Mouse (Mus musculus): ENCODE data around the gene Plekha4. TPM values are rescaled to one million over a fixed set of nuclear protein-coding genes. Genes with fewer than 3 reads are reported as not detected.
"Not testable (repeated sequence)": the region's sequence is repeated elsewhere in the genome, so short reads cannot be mapped to it uniquely, and the experiment has no call there.

Plekha4 gene
- total and polyA plus RNA-seq, 3 experiments, result 0.12 to 0.65 TPM; not detected in 1

DNA sequence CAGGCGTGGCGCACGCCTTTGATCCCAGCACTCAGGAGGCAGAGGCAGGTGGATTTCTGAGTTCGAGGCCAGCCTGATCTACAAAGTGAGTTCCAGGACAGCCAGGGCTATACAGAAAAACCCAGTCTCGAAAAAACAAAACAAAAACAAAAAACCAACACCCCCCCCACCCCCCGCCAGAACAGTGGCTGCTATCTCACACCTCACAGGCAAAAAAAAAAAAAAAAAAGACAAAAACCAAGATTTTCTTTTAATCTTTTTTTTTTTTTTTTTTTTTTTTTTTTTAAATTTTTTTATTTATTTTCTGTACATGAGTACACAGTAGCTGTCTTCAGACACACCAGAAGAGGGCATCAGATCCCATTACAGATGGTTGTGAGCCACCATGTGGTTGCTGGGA, 1.0 kb downstream of the Plekha4 start:
- not testable (repeated sequence) for DNase-seq (ENCODE audit: low read depth, low spot score); H3K9me3 ChIP-seq (replicated peaks; ENCODE audit: insufficient read depth, low read length); H3K27me3 ChIP-seq (ENCODE audit: control insufficient read depth in 1 of 2, insufficient read depth in 2 of 2, low read length in 2 of 2)
- TF ChIP-seq ZNF384 (IDR thresholded peaks at IDR 0.05; ENCODE audit: low read depth, low read length), result peak; percentile 56; the same call in 1 of the 2 replicates
- TF ChIP-seq TBP (IDR thresholded peaks at IDR 0.05; ENCODE audit: low read depth, low read length), result peak; percentile 66
- Histone ChIP-seq H3K4me1 (ENCODE audit: control insufficient read depth in 1 of 2, insufficient read depth in 2 of 2, low read length in 2 of 2) (peaks cover 0 to 23% of the 10 kb centered on the region in 2 experiments; a peak in 3 of 4 replicates), H3K27ac (ENCODE audit: control insufficient read depth, low read depth, low read length) (peak overlapping the region; percentile 95), H3K4me3 (ENCODE audit: control insufficient read depth in 1 of 2, insufficient read depth in 1 of 2, low read depth in 2 of 2, low read length in 2 of 2) (peak overlapping the region; percentile 59 to 95; a peak in 3 of 4 replicates), H3K79me2 (ENCODE audit: control insufficient read depth, insufficient read depth, low read length, poor library complexity) (peaks cover 27% of the 10 kb centered on the region), H3K9ac (ENCODE audit: control insufficient read depth, low read depth, low read length, poor library complexity, severe bottlenecking) (peak overlapping the region; percentile 63), H3K36me3 (ENCODE audit: control insufficient read depth in 1 of 2, insufficient read depth in 2 of 2, low read length in 2 of 2) (peaks cover 0 to 29% of the 10 kb centered on the region in 2 experiments; a peak in 2 of 4 replicates)

DNA sequence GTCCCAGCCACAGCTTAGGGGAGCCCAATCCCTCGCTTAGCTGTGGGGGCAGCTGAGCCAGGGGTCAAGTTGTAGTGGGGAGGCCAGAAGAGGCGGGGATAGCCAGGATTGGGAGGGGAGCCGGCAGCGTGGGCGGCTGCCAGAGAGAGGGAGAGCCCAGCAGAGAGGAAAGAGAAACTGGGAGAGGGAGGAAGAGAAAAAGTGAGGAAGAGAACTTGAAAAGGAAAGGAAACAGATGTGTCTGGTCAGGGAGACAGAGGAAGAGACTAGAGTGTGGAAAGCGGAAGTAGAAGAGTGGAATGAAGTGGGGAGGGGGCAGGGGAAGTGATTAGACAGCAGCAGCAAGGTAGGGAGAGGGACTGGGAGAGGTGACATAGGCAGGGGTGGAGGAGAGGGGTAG, 3.3 kb downstream of the Plekha4 start:
- no peak for TF ChIP-seq CHD1 (IDR thresholded peaks at IDR 0.05; ENCODE audit: low read depth, low read length)
- TF ChIP-seq ELF1 (IDR thresholded peaks at IDR 0.05; ENCODE audit: low read depth, low read length), result peak; percentile 59
- TF ChIP-seq SIN3A (IDR thresholded peaks at IDR 0.05; ENCODE audit: low read length), result 0 out of 2 replicates have a peak, but pooled peaks have one; percentile 20
- Histone ChIP-seq H3K36me3 (ENCODE audit: control insufficient read depth in 1 of 2, insufficient read depth in 2 of 2, low read length in 2 of 2) (peaks cover 0 to 12% of the 10 kb centered on the region in 2 experiments; a peak in 2 of 4 replicates), H3K27ac (ENCODE audit: control insufficient read depth, low read depth, low read length) (0 out of 2 replicates have a peak overlapping the region, but pooled peaks have one; percentile 15), H3K4me3 (ENCODE audit: control insufficient read depth in 1 of 2, insufficient read depth in 1 of 2, low read depth in 2 of 2, low read length in 2 of 2) (peak overlapping the region; percentile 34 to 36), H3K4me1 (ENCODE audit: control insufficient read depth in 1 of 2, insufficient read depth in 2 of 2, low read length in 2 of 2) (peaks cover 0 to 15% of the 10 kb centered on the region in 2 experiments; a peak in 3 of 4 replicates), H3K9me3 (replicated peaks; ENCODE audit: insufficient read depth, low read length) (no peaks in the 10 kb centered on the region), H3K79me2 (ENCODE audit: control insufficient read depth, insufficient read depth, low read length, poor library complexity) (peaks cover 13% of the 10 kb centered on the region), H3K27me3 (ENCODE audit: control insufficient read depth in 1 of 2, insufficient read depth in 2 of 2, low read length in 2 of 2) (peaks cover 0 to 5% of the 10 kb centered on the region in 2 experiments; a peak in 2 of 4 replicates), H3K9ac (ENCODE audit: control insufficient read depth, low read depth, low read length, poor library complexity, severe bottlenecking) (peak overlapping the region; percentile 68)
- peak; percentile 72 for DNase-seq (ENCODE audit: low read depth, low spot score)

DNA sequence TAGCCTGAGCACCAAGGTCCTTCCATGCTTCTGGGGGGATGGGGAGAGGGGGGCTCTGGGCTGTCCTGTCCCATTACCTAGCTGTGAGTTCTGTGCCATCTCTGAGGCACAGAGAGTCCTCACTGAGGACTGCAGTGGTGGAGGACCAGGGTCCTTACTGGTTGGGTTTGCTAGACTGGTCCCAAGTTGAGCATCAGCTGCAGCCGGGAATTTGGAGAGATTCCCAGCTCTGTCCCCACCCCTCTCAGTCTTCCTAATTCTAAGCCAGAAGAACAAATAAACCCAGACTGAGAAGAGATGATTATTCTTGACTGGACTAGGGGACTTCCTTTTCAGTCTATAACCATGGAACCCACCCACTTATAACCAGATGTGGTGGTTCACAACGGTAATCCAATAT, 4.5 kb downstream of the Plekha4 start:
- TF ChIP-seq E2F4 (IDR thresholded peaks at IDR 0.05; ENCODE audit: borderline replicate concordance, low read depth, low read length) (no peak), POLR2AphosphoS5 (IDR thresholded peaks at IDR 0.05; ENCODE audit: borderline replicate concordance, low read depth, low read length) (no peak), GABPA (IDR thresholded peaks at IDR 0.05; ENCODE audit: low read depth, low read length) (no peak), MYB (IDR thresholded peaks at IDR 0.05; ENCODE audit: low read depth, low read length) (no peak), NELFE (IDR thresholded peaks at IDR 0.05; ENCODE audit: low read depth, low read length) (no peak), ZMIZ1 (IDR thresholded peaks at IDR 0.05; ENCODE audit: low read depth, low read length) (no peak), KAT2A (conservative IDR thresholded peaks at IDR 0.05; ENCODE audit: low read depth, low read length) (no peak), ETS1 (IDR thresholded peaks at IDR 0.05; ENCODE audit: low read depth, low read length) (no peak), SIN3A (IDR thresholded peaks at IDR 0.05; ENCODE audit: low read length) (no peak), POLR2A (IDR thresholded peaks at IDR 0.05; ENCODE audit: control insufficient read depth in 1 of 2, insufficient read depth in 1 of 2, low read depth in 1 of 2, low read length in 2 of 2, poor library complexity in 1 of 2) (no peak), TAL1 (IDR thresholded peaks at IDR 0.05; ENCODE audit: low read length) (no peak), POLR2AphosphoS2 (IDR thresholded peaks at IDR 0.05; ENCODE audit: low read length) (no peak)
- Histone ChIP-seq H3K4me1 (ENCODE audit: control insufficient read depth in 1 of 2, insufficient read depth in 2 of 2, low read length in 2 of 2) (peaks cover 0 to 14% of the 10 kb centered on the region in 2 experiments; a peak in 3 of 4 replicates), H3K4me3 (ENCODE audit: control insufficient read depth in 1 of 2, insufficient read depth in 1 of 2, low read depth in 2 of 2, low read length in 2 of 2) (no peak overlapping the region), H3K9me3 (replicated peaks; ENCODE audit: insufficient read depth, low read length) (no peaks in the 10 kb centered on the region), H3K27me3 (ENCODE audit: control insufficient read depth in 1 of 2, insufficient read depth in 2 of 2, low read length in 2 of 2) (peaks cover 0 to 5% of the 10 kb centered on the region in 2 experiments; a peak in 2 of 4 replicates), H3K9ac (ENCODE audit: control insufficient read depth, low read depth, low read length, poor library complexity, severe bottlenecking) (no peak overlapping the region), H3K79me2 (ENCODE audit: control insufficient read depth, insufficient read depth, low read length, poor library complexity) (peaks cover 4% of the 10 kb centered on the region), H3K27ac (ENCODE audit: control insufficient read depth, low read depth, low read length) (no peak overlapping the region), H3K36me3 (ENCODE audit: control insufficient read depth in 1 of 2, insufficient read depth in 2 of 2, low read length in 2 of 2) (peaks cover 0 to 10% of the 10 kb centered on the region in 2 experiments; a peak in 2 of 4 replicates)
- DNase-seq (ENCODE audit: low read depth, low spot score), result no peak

Data from MEL (cell line).